Mouse (Mus musculus): ENCODE measurements around the gene Ccdc186.
"Not testable (repeated sequence)": the region's sequence is repeated elsewhere in the genome, so short reads cannot be mapped to it uniquely, and the experiment has no call there.

Ccdc186 gene

DNA sequence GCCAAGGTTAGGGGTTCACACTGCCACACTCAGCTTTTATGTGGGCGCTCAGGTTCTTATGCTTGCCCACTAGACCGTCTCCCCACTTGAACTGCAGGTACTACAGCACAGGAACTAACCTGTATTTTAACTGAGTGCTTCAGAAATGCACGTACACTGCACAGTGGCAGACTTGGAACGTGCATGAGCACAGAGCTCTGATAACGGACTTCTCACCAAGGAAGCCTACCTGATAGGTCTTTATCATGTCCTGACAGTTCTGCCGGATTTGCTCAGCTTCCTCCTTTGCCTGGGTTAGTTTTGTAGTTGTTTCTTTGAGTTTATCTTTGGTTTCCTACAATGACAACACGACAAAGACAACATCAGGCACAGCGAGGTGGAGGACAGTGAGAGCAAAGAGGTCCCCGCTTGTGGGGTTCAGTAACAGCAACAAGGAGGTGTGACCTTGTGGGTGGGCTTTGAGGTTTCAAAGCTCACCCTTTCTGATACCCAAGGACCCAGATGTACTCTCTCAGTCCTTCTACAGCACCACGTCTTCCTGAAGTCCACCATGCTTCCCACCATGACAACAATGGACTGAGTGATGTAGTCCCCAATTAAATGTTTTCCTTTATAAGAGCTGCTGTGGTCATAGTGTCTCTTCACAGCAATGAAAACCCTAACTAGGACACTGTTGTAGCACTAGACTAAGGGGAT, 20.2 kb downstream of the Ccdc186 start:
- no peak for DNase-seq (ENCODE audit: low read depth, low spot score)

GRCm38 (mm10) chr19:56800930-56801655, 20.9 kb downstream of the Ccdc186 start:
- no peak for DNase-seq (ENCODE audit: low read depth, low spot score)

GRCm38 (mm10) chr19:56800226-56800625, 21.8 kb downstream of the Ccdc186 start:
- no peak for DNase-seq (ENCODE audit: low read depth, low spot score)

DNA sequence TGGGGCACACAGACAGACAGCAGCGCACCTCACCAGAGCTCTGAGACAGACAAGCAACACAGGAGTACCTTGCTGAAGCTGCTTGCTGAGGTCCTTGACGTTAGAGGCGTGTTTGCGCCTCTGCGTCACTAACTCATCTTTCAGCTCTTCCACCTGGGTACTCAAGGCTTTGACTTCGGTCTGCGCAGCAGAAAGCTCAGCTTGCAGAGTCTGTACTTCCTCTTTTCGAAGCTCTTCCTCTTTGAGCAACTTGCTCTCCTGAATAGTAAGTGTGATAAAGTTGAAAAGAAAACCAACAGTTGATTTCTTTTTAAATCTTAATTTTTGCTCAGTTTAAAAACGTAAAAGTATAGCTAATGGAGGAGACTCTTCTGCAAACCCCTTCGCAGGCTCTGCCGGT, 24.6 kb downstream of the Ccdc186 start:
- DNase-seq (ENCODE audit: low read depth, low spot score): no peak

DNA sequence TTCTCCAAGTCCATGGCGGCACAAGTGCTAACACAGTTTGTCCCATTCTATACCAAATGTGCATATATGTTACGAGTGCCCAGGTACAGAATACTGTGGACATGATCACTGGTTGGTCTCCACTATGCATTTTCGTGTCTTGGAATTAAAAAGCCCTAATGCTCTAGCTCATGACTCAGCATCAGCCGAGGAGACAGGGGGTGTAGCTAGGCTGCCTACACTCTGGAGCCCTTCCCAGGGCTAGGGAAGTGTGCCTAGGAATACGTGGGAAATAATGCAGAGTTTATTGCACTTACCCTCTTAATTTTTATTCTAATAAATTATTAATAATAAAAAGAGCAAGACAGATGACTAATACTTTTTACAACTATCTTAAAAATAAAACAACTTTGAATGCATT, 33.0 kb downstream of the Ccdc186 start:
- DNase-seq (ENCODE audit: low read depth, low spot score): no peak

DNA sequence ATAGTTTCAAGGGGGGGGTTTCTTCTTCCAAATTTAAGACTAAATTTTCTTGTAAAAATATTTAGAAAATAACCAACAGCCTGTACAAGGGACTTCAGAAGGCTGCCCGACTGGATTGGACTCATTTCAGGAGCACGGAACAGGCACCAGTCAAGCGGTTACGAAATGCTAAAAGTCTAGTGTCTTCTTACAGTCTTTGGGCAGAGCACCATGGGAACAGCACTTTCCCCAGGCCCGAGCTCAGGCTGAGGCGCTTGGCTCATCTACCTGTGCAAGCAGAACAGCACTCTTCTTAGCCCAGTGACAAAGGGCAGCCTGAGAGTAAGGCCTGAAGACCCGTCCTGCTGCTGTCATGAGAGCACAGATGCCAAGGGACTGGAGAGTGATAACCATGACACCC, 34.1 kb downstream of the Ccdc186 start:
- DNase-seq (ENCODE audit: low read depth, low spot score): no peak

DNA sequence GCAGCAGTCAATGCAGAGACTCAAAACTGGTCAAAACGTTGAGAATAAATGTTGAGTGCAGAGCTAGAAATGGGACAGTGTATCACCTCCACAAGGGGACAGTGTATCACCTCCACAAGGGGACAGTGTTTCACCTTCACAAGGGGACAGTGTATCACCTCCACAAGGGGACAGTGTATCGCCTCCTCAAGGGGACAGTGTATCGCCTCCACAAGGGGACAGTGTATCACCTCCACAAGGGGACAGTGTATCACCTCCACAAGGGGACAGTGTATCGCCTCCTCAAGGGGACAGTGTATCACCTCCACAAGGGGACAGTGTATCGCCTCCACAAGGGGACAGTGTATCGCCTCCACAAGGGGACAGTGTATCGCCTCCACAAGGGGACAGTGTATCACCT, 43.5 kb downstream of the Ccdc186 start:
- DNase-seq (ENCODE audit: low read depth, low spot score): not testable (repeated sequence)

DNA sequence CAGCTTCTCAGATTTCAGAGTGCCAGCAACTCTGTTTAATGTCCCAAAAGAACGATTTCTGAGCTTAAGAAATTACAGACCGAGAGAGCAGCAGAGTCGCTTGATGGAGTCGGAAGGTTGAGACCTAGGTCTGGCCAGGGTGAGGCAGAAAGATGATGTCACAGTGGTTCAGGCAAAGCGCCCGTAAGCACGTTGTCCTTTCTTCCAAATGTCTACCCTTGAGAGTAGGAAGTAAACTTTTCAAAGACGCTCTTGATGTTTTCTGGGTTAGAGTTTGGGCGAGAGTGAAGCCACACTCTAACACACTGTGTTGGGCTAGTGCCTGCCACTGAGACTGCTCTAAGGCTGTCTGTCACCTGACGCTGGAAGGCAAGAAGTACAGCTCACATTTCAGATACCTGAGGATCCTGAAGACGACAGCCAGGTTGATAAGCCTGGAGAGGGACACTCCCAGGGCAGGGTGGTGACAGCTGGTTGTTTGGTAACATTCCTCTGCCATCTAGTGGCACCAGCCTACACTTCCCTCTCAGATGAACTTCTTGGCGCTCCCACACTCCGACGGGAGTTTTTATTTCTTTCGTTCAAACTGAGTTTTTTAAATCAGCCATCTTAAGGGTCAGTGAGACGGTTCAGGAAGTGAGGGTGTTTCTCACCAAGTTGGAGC, 45.1 kb downstream of the Ccdc186 start:
- DNase-seq (ENCODE audit: low read depth, low spot score): peak; percentile 50

- DNase-seq (ENCODE audit: low read depth, low spot score): peak; percentile 38
Measured at GRCm38 (mm10) chr19:56775893-56776718, 45.9 kb downstream of the Ccdc186 start.

DNA sequence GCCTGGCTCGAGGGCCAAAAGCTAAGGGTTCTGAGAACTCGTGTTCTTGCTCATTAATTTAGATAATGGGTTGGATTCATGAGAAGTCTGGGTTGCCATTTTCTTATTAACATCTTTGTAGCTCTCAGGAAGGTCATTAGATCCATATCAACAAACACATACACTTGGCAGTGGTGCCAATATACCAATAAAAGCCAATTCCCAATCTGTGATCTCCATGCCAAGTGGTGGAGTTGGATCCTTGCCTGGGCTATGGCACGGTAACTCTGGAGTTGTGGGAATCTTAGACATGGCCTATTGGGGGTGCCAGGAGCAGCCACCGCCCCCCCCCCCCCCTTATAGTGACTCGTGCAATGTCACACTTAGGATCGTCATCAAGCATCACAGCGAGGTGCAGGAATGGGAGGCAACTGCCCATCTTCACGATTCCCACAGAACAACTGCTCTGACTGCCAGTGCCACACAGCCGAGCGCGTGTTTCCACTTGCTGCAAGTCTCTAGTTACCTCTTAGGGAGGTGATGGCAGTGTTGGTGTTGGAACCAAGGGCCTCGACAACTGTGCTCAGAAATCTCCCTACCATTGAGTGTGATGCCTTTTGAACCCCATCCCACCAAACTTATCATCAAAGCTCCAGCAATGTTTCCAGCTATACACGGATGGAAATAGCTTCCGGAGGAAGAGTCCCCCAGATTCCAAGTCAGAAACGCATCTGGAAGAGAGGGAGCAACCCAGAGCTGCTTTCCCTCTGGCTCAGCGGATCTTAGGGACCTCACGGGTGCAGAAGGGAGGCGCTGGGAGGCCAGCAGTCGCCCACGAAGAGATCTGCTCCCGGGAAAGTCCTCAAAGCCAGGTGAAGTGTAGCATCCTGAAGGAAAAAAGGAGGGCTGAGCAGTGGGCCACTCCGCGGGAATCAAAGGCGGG, 46.8 kb downstream of the Ccdc186 start:
- DNase-seq (ENCODE audit: low read depth, low spot score): no peak

DNA sequence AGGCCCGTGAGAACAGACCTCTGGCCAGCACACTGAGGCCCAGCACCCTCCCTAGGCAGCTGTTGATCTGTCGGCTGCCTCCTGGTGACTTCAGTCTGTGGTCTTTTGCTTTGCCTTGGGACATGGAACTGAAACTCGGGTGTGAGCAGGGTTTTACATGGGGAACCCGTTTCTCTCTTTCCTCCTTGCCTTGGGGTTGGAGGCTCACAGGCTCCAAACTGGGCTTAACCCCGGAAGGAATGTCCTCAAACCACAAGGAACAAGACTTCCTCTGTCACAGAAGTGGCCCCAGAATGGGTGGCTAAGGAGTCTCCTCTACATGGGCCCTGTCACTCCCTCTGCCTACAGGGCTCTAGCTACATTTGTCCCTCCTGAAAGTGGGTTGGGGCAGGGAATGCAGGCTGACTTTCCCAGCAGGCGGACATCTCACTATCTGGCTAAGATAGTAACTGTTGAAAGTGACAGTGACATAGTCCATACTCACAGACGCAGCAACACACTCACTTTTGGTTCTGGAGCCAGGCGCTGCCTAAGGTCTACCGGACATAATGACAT, 47.5 kb downstream of the Ccdc186 start:
- DNase-seq (ENCODE audit: low read depth, low spot score): no peak

- no peak for DNase-seq (ENCODE audit: low read depth, low spot score)
Measured at GRCm38 (mm10) chr19:56773393-56773971, 48.5 kb downstream of the Ccdc186 start.

GRCm38 (mm10) chr19:56772158-56772557, 49.8 kb downstream of the Ccdc186 start:
- no peak for DNase-seq (ENCODE audit: low read depth, low spot score)

GRCm38 (mm10) chr19:56769024-56769423, 53.0 kb downstream of the Ccdc186 start:
- no peak for DNase-seq (ENCODE audit: low read depth, low spot score)

- no peak for DNase-seq (ENCODE audit: low read depth, low spot score)
Measured at GRCm38 (mm10) chr19:56762686-56763085, 59.3 kb downstream of the Ccdc186 start.

DNA sequence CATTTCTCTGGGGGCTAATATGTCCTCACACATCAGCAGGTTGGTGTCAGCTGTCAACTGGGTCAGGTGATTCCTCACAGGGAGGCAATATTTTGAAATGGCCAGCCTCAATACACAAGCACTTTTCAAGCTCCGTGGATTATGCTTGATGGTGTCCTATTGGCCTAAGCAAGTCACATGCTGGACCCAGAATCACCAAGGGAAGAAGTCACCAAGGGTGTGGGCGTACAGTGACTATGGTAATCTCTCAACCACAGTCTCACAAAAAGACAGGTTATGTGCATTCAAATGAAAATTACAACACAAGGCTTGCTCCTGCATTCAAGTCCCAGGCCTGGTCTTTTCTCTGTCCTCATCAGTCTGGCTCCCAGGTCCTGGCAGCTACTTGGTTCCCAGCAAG, 60.3 kb downstream of the Ccdc186 start:
- DNase-seq (ENCODE audit: low read depth, low spot score): no peak

DNA sequence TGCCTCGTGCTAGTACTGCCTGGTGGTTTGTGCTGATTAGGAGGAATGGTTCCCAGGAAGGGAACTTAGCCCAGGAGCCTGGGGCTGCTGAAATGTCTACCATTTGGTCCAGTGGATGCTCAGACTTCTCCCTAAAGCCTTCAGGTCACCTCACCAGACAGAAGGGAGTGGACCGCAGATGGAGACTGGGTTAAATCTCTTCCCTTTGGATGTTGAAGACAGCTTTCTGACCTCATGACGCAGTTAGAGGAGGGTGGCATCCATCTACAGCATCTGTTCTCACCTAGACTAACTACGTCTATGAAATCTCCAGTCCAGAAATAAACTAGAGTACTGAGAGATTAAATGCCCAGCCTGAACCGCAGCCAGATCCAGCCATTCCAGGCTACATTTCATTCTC, 60.9 kb downstream of the Ccdc186 start:
- no peak for DNase-seq (ENCODE audit: low read depth, low spot score)

- no peak for DNase-seq (ENCODE audit: low read depth, low spot score)
Measured at GRCm38 (mm10) chr19:56760306-56760940, 61.6 kb downstream of the Ccdc186 start.

GRCm38 (mm10) chr19:56759740-56760139, 62.2 kb downstream of the Ccdc186 start:
- no peak for DNase-seq (ENCODE audit: low read depth, low spot score)

DNA sequence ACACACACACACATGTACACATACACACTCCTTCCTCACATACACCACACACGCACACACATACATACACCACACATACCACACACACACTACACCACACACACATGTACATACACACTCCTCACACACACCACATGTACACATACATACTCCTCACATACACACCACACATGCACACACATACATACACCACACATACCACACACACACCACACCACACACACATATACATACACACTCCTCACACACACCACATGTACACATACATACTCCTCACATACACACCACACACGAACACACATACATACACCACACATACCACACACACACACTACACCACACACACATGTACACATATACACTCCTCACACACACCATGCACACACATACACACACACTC, 63.7 kb downstream of the Ccdc186 start:
- no peak for DNase-seq (ENCODE audit: low read depth, low spot score)
